Mouse (Mus musculus) kidney, adult 2 months (tissue): ENCODE results near the gene Fkbp2. TPM values are rescaled to one million over a fixed set of nuclear protein-coding genes. Genes with fewer than 3 reads are reported as not detected.

Experiments
- DNase-seq: peaks from one replicate; pipeline ENCODE4 v3.0.0; 2021
- H3K27ac ChIP-seq: fragments of 200-500 bp; 2 replicates; pipeline ENCODE4 v1.5.1; 2012; ENCODE audit warnings: low read depth, low read length, control low read depth, inconsistent platforms; ENCODE audit not compliant: insufficient read depth
- H3K27me3 ChIP-seq: fragments of 200-500 bp; replicated peaks from 2 replicates; pipeline ENCODE4 v1.6.1; 2012; ENCODE audit warnings: mild to moderate bottlenecking, moderate library complexity, low read length, inconsistent platforms; ENCODE audit not compliant: control insufficient read depth, insufficient read depth
- H3K36me3 ChIP-seq: fragments of 200-500 bp; 2 replicates; pipeline ENCODE4 v1.6.1; 2012; ENCODE audit warnings: mild to moderate bottlenecking, moderate library complexity, low read length, inconsistent platforms; ENCODE audit not compliant: control insufficient read depth, insufficient read depth
- H3K4me1 ChIP-seq: fragments of 200-500 bp; 2 replicates; pipeline ENCODE4 v1.6.1; 2011; ENCODE audit warnings: low read length; ENCODE audit not compliant: control insufficient read depth, insufficient read depth
- H3K4me3 ChIP-seq: fragments of 200-500 bp; 2 replicates; pipeline ENCODE4 v1.5.1; 2011; ENCODE audit warnings: mild to moderate bottlenecking, low read depth, low read length, control low read depth; ENCODE audit not compliant: insufficient read depth
- CTCF ChIP-seq: fragments of 200-500 bp; conservative IDR thresholded peaks from 2 replicates; pipeline ENCODE4 v1.5.1; 2011; ENCODE audit warnings: low read depth, mild to moderate bottlenecking, control low read depth, low read length, moderate library complexity, mixed read lengths; ENCODE audit not compliant: insufficient read depth, insufficient read length
- POLR2A ChIP-seq: fragments of 200-500 bp; IDR thresholded peaks from one replicate; pipeline ENCODE4 v1.6.1; 2011; ENCODE audit warnings: low read depth, low read length, control low read depth
- WGBS: fragments of 180-500 bp; shearing (Covaris S2); methylation state at CpG from one replicate; pipeline ENCODE4 v1.1.7; 2018; 5-methylcytosine and 5-hydroxymethylcytosine counted together
- polyA plus RNA-seq: library from polyadenylated mRNA; depleted of rRNA; stranded (reverse); fragments of >200 nt; gene quantifications from 2 replicates; pipeline ENCODE4 v1.2.3, GENCODE M21; 2012; rRNA removed

The Fkbp2 gene
- polyA plus RNA-seq, 1 experiment, result 136 TPM

DNA sequence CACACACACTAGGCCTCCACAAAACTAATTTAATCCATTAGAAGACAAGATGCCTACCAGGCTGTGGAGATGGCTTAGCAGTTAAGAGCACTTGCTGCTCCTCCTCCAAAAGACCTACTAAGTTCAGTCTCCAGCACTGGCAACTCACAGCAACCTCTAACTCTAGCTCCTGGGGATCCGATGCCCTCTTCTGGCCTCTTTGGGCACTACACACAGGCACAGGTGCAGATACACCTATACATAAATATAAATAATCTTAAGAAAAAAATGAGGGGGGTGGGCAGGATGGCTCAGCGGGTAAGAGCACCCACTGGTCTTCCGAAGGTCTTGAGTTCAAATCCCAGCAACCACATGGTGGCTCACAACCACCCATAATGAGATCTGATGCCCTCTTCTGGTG is 44.0 kb downstream of the Fkbp2 start:
- TF ChIP-seq CTCF (peak; percentile 49), POLR2A (no peak)

GRCm38 (mm10) chr19:6934195-6934977 is 45.9 kb downstream of the Fkbp2 start, which contains the start of gene Kcnk4:
Kcnk4 (minus strand) TSS chr19:6934515.
- TF ChIP-seq POLR2A (no peak), CTCF (no peak)
- H3K4me1 ChIP-seq, result peaks cover 8% of the 10 kb centered on the region; the same call in 1 of the 2 replicates
- H3K4me3 ChIP-seq, result peak within 1 kb of the TSS; percentile 19; the same call in 1 of the 2 replicates
- 30% methylated on average over 23 of the region's 23 CpGs for WGBS
- H3K27ac ChIP-seq, result no peak within 1 kb of the TSS
- H3K36me3 ChIP-seq, result no peaks in the 10 kb centered on the region
- no peak for DNase-seq
- H3K27me3 ChIP-seq, result no peaks in the 10 kb centered on the region

More for the DNA sequence above, 44.0 kb downstream of the Fkbp2 start:
- Histone ChIP-seq H3K27me3 (no peaks in the 10 kb centered on the region), H3K36me3 (no peaks in the 10 kb centered on the region), H3K4me1 (peaks cover 14% of the 10 kb centered on the region; the same call in 1 of the 2 replicates), H3K4me3 (no peak overlapping the region), H3K27ac (no peak overlapping the region)
- 27% methylated on average over 3 of the region's 3 CpGs for WGBS
- no peak for DNase-seq

- no peaks in the 10 kb centered on the region for H3K36me3 ChIP-seq
- peak overlapping the region; percentile 19; the same call in 1 of the 2 replicates for H3K4me3 ChIP-seq
- H3K27me3 ChIP-seq, result no peaks in the 10 kb centered on the region
- peaks cover 7% of the 10 kb centered on the region; the same call in 1 of the 2 replicates for H3K4me1 ChIP-seq
- DNase-seq, result no peak
- 7% methylated on average over 58 of the region's 58 CpGs for WGBS
- no peak overlapping the region for H3K27ac ChIP-seq
- no peak for TF ChIP-seq POLR2A
- no peak for TF ChIP-seq CTCF
Observed at GRCm38 (mm10) chr19:6933436-6934194, 46.7 kb downstream of the Fkbp2 start.

DNA sequence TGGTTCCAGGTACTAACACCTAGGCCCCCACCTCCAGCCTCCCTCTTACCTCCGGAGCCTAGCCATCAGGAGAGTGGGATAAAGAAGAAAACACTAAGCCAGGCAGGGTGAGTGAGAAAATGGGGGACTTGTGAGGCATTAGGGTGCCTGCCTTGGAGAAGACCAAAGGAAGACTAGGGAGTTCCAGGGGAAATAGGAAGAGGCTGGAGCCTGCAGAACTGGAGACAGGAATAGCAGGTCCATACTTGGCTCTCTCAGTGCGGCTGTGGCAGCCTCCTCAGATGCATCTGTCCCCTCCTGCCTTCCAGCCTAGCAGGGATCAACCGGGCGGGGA is 47.2 kb downstream of the Fkbp2 start:
- Histone ChIP-seq H3K27me3 (no peaks in the 10 kb centered on the region), H3K27ac (no peak overlapping the region), H3K36me3 (no peaks in the 10 kb centered on the region), H3K4me3 (no peak overlapping the region), H3K4me1 (0 out of 2 replicates have a peak, but pooled peaks cover 4% of the 10 kb centered on the region)
- 74% methylated on average over 4 of the region's 4 CpGs for WGBS
- TF ChIP-seq CTCF (no peak), POLR2A (no peak)
- no peak for DNase-seq

DNA sequence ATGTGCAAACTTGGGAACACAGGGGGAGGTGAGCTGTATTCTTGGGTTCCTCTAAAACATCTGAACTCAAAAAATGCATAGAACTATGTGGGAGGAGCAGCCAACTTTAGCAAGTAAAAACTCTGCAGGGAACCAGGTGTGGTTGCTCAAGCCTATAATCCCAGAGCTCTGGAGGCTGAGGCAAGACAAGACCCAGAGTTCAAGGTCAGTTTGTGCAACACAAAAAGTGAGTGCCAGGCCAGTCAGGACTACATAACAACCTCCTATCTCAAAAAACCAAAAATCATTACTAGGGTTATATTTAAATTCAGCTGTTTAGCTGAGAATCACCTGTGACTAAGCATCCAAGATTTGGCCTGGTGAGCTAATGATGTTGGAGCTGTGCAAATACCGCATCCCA is 48.3 kb downstream of the Fkbp2 start:
- H3K4me1 ChIP-seq, result 0 out of 2 replicates have a peak, but pooled peaks cover under 1% of the 10 kb centered on the region
- 81% methylated on average over 1 of the region's 1 CpGs for WGBS
- DNase-seq, result no peak
- no peak for TF ChIP-seq CTCF
- no peak for TF ChIP-seq POLR2A
- no peak overlapping the region for H3K4me3 ChIP-seq
- H3K27ac ChIP-seq, result no peak overlapping the region
- no peaks in the 10 kb centered on the region for H3K36me3 ChIP-seq
- no peaks in the 10 kb centered on the region for H3K27me3 ChIP-seq

GRCm38 (mm10) chr19:6931002-6931401 is 49.3 kb downstream of the Fkbp2 start:
- Histone ChIP-seq H3K27ac (no peak overlapping the region), H3K4me1 (peaks cover 5% of the 10 kb centered on the region; the same call in 1 of the 2 replicates), H3K27me3 (no peaks in the 10 kb centered on the region), H3K36me3 (no peaks in the 10 kb centered on the region), H3K4me3 (no peak overlapping the region)
- 14% methylated on average over 2 of the region's 2 CpGs for WGBS
- TF ChIP-seq CTCF, result no peak
- DNase-seq, result no peak

- peaks cover 12% of the 10 kb centered on the region; the same call in 1 of the 2 replicates for H3K4me1 ChIP-seq
- DNase-seq, result no peak
- H3K27me3 ChIP-seq, result no peaks in the 10 kb centered on the region
- TF ChIP-seq CTCF (no peak), POLR2A (no peak)
- no peak overlapping the region for H3K27ac ChIP-seq
- H3K36me3 ChIP-seq, result no peaks in the 10 kb centered on the region
- WGBS, result 62% methylated on average over 9 of the region's 9 CpGs
- no peak overlapping the region for H3K4me3 ChIP-seq
Observed at GRCm38 (mm10) chr19:6928080-6928479, 52.2 kb downstream of the Fkbp2 start.

Other genes with a start within 250 kb of the Fkbp2 start
- 19.9 and 22.8 TPM in 2 replicates for gene Rps6ka4, start 139.9 kb downstream of the Fkbp2 start, polyA plus RNA-seq
- 2.1 and 2.2 TPM in 2 replicates for gene Ccdc88b, start 122.3 kb downstream of the Fkbp2 start, polyA plus RNA-seq
- 133 and 146 TPM in 2 replicates for gene Trmt112, start 70.8 kb downstream of the Fkbp2 start, polyA plus RNA-seq
- 1,575 and 2,285 TPM in 2 replicates for gene Prdx5, start 70.4 kb downstream of the Fkbp2 start, polyA plus RNA-seq
- 134 and 155 TPM in 2 replicates for gene Esrra, start 58.7 kb downstream of the Fkbp2 start, polyA plus RNA-seq
- 0.44 and 0.99 TPM in 2 replicates for gene Catsperz, start 55.1 kb downstream of the Fkbp2 start, polyA plus RNA-seq
- 0.07 and 0.08 TPM in 2 replicates for gene Kcnk4, start 46.0 kb downstream of the Fkbp2 start, polyA plus RNA-seq
- 75.4 and 83.1 TPM in 2 replicates for gene Bad, start 38.6 kb downstream of the Fkbp2 start, polyA plus RNA-seq
- 78.4 and 91.7 TPM in 2 replicates for gene Gpr137, start 38.0 kb downstream of the Fkbp2 start, polyA plus RNA-seq
- 48.7 and 55.3 TPM in 2 replicates for gene Ppp1r14b, start 5.5 kb downstream of the Fkbp2 start, polyA plus RNA-seq
- gene Plcb3, start 4.0 kb downstream of the Fkbp2 start, polyA plus RNA-seq, result 40.2 and 53.7 TPM in 2 replicates
- 82.9 and 83.0 TPM in 2 replicates for gene Vegfb, start 7.2 kb upstream of the Fkbp2 start, polyA plus RNA-seq
- gene Dnajc4, start 12.1 kb upstream of the Fkbp2 start, polyA plus RNA-seq, result 48.8 and 50.1 TPM in 2 replicates
- 58.3 and 63.4 TPM in 2 replicates for gene Nudt22, start 15.6 kb upstream of the Fkbp2 start, polyA plus RNA-seq
- gene Trpt1, start 15.6 kb upstream of the Fkbp2 start, polyA plus RNA-seq, result 19.3 and 22.5 TPM in 2 replicates
- 5.2 and 9.2 TPM in 2 replicates for gene Fermt3, start 39.0 kb upstream of the Fkbp2 start, polyA plus RNA-seq
- gene Stip1, start 59.5 kb upstream of the Fkbp2 start, polyA plus RNA-seq, result 40.6 and 51.4 TPM in 2 replicates
- gene Macrod1, start 76.3 kb upstream of the Fkbp2 start, polyA plus RNA-seq, result 61.7 and 67.2 TPM in 2 replicates
- gene Flrt1, start 125.2 kb upstream of the Fkbp2 start, polyA plus RNA-seq, result 23.1 and 25.1 TPM in 2 replicates
- gene Otub1, start 225.8 kb upstream of the Fkbp2 start, polyA plus RNA-seq, result 122 and 126 TPM in 2 replicates
- gene Cox8a, start 237.1 kb upstream of the Fkbp2 start, polyA plus RNA-seq, result 3,607 and 3,750 TPM in 2 replicates